Mouse (Mus musculus) lung, postnatal 25 days (tissue): Measurements from ENCODE around the gene Syce3.
"Not testable (repeated sequence)": the region's sequence is repeated elsewhere in the genome, so short reads cannot be mapped to it uniquely, and the experiment has no call there.

Experiments
- DNase-seq: peaks from one replicate; pipeline ENCODE4 v3.0.0; 2022; ENCODE audit warnings: low spot score

Syce3 gene

GRCm38 (mm10) chr15:89410118-89410517 is at the start of gene Syce3:
Gene Syce3 (minus strand): TSS chr15:89410503.
- no peak for DNase-seq

GRCm38 (mm10) chr15:89459821-89460220 is 49.5 kb upstream of the Syce3 start:
- DNase-seq: no peak

GRCm38 (mm10) chr15:89458942-89459341 is 48.6 kb upstream of the Syce3 start:
- no peak for DNase-seq

GRCm38 (mm10) chr15:89455642-89456041 is 45.3 kb upstream of the Syce3 start:
- no peak for DNase-seq

GRCm38 (mm10) chr15:89454857-89455256 is 44.6 kb upstream of the Syce3 start:
- DNase-seq: no peak

- DNase-seq: no peak
Measured at GRCm38 (mm10) chr15:89453865-89454478, 43.7 kb upstream of the Syce3 start, which contains the start of gene Mapk8ip2. Gene Mapk8ip2 (plus strand): TSS chr15:89453913.

- peak; percentile 48 for DNase-seq
Measured at GRCm38 (mm10) chr15:89452906-89453864, 42.9 kb upstream of the Syce3 start.

- DNase-seq: no peak
Measured at GRCm38 (mm10) chr15:89442486-89443070, 32.3 kb upstream of the Syce3 start.

GRCm38 (mm10) chr15:89435878-89436277 is 25.6 kb upstream of the Syce3 start:
- DNase-seq: no peak

GRCm38 (mm10) chr15:89434136-89434535 is 23.8 kb upstream of the Syce3 start:
- no peak for DNase-seq

- DNase-seq: no peak
Measured at GRCm38 (mm10) chr15:89432946-89433345, 22.6 kb upstream of the Syce3 start.

- DNase-seq: no peak
Measured at GRCm38 (mm10) chr15:89431806-89432205, 21.5 kb upstream of the Syce3 start.

- DNase-seq: no peak
Measured at GRCm38 (mm10) chr15:89431271-89431670, 21.0 kb upstream of the Syce3 start.

- DNase-seq: not testable (repeated sequence)
Measured at GRCm38 (mm10) chr15:89430771-89431170, 20.5 kb upstream of the Syce3 start.

GRCm38 (mm10) chr15:89430341-89430740 is 20.0 kb upstream of the Syce3 start:
- no peak for DNase-seq

GRCm38 (mm10) chr15:89429352-89430221 is 19.3 kb upstream of the Syce3 start, which contains the start of the genes C730034F03Rik, Gm44502 and Chkb:
Gene C730034F03Rik (plus strand): TSS chr15:89429589.
Gene Gm44502 (minus strand): TSS chr15:89429696.
Gene Chkb (minus strand): TSS chr15:89429908.
- DNase-seq: peak; percentile 94

GRCm38 (mm10) chr15:89428821-89429351 is 18.6 kb upstream of the Syce3 start:
- DNase-seq: no peak

GRCm38 (mm10) chr15:89428136-89428790 is 18.0 kb upstream of the Syce3 start:
- DNase-seq: no peak

- no peak for DNase-seq
Measured at GRCm38 (mm10) chr15:89426716-89427115, 16.4 kb upstream of the Syce3 start.

GRCm38 (mm10) chr15:89425711-89426121 is 15.4 kb upstream of the Syce3 start, which contains the start of gene Cpt1b:
Gene Cpt1b (minus strand): TSS chr15:89425863.
- no peak for DNase-seq

GRCm38 (mm10) chr15:89424621-89425020 is 14.3 kb upstream of the Syce3 start:
- no peak for DNase-seq
